Mouse (Mus musculus) megakaryocyte, embryonic 14.5 days (primary cell): Measurements from ENCODE around the gene Olfr1286. TPM values are rescaled to one million over a fixed set of nuclear protein-coding genes. Genes with fewer than 3 reads are reported as not detected.

Experiments used
- H3K27me3 ChIP-seq: replicated peaks from 2 replicates; pipeline ENCODE3; 2012; ENCODE audit warnings: inconsistent platforms
- H3K36me3 ChIP-seq: replicated peaks from 2 replicates; pipeline ENCODE3; 2012; ENCODE audit warnings: low read length, inconsistent platforms, mixed read lengths
- H3K4me1 ChIP-seq: 2 replicates; pipeline ENCODE4 v1.6.1; 2012; ENCODE audit warnings: inconsistent platforms
- H3K4me3 ChIP-seq: replicated peaks from 2 replicates; pipeline ENCODE3; 2012; ENCODE audit warnings: moderate library complexity, mild to moderate bottlenecking, inconsistent platforms
- H3K9me3 ChIP-seq: 2 replicates; pipeline ENCODE4 v1.6.1; 2012; ENCODE audit warnings: inconsistent platforms
- FLI1 ChIP-seq: IDR thresholded peaks from 2 replicates; pipeline ENCODE4 v1.6.1; 2012; ENCODE audit warnings: low read length, inconsistent platforms, mixed read lengths
- GATA1 ChIP-seq: IDR thresholded peaks from 3 replicates; pipeline ENCODE4 v1.6.1; 2012; ENCODE audit warnings: mixed read lengths, low read length, inconsistent platforms, borderline replicate concordance
- polyA plus RNA-seq: library from polyadenylated mRNA; stranded (reverse); fragments of >175 nt; gene quantifications from 2 replicates; pipeline ENCODE4 v1.2.3, GENCODE M21; 2012; ENCODE audit warnings: low replicate concordance; ENCODE audit not compliant: insufficient read depth

The Olfr1286 gene
- polyA plus RNA-seq = not detected in 2 replicates

DNA sequence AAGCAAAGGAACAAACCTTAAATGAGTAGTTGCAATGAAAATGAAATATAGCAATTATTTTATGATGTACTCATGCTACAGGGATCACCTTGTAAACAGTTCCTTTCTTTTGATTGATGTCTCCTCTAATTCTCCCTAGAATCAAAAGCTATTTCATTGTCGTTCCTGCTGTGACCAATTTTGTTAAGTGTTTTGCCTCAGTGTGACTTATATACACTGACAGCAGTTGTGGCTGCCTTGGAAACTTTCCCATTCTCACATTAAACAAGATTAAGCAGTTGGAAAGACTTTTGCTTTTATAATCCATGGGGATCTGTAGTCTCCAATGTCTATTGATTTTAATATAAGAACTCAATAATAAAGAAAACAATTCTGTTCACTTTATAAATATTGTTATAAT lies at the start of gene Olfr1286:
TSS of gene Olfr1286 (minus strand) at position 185 of the 400 bp plus-strand sequence.
- Histone ChIP-seq H3K9me3 (peaks cover 2% of the 10 kb centered on the region; the same call in 1 of the 2 replicates), H3K4me1 (no peaks in the 10 kb centered on the region), H3K27me3 (no peaks in the 10 kb centered on the region), H3K4me3 (no peak within 1 kb of the TSS), H3K36me3 (no peaks in the 10 kb centered on the region)
- TF ChIP-seq FLI1 (no peak), GATA1 (no peak)

DNA sequence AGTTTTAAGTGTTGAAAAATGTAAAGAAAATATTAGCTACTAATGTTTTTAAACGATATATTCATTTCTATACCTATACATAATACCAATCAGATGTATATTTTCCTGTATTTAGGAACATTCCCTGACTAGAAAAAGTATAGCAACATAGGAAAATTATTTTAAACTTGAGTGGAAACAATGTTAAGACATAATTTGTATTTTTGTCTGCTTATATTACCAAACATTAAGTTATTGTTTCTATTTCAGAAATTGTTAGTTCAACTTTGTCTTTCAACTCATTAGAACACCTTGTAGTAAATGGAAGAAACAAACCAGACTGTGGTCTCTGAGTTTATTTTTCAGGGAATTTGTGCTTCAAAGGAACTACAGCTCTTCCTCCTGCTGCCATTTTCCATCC lies 25.9 kb upstream of the Olfr1286 start, which contains the start of gene Olfr1287:
TSS of gene Olfr1287 (plus strand) at position 301 of the 400 bp plus-strand sequence.
- H3K9me3 ChIP-seq = no peaks in the 10 kb centered on the region
- H3K4me1 ChIP-seq = no peaks in the 10 kb centered on the region

DNA sequence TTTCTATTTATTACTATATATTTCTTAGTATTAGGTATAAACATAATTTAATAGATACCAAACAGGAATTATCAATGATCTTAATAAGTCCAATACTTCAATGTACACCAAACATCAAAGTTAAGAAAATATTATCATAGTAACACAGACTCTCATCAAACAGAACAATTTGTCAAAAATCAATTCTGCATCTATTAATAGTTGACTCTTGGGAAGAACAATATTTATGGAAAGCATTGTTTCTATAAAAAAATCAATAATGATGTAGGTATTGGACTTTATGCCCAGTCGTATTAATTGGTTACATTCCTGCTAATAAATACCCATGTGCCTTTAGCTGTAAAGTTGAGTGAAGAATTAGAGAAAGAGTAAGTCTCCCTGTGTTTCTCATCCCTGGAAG lies 47.7 kb downstream of the Olfr1286 start, which contains the start of gene Olfr1284:
TSS of gene Olfr1284 (plus strand) at position 301 of the 400 bp plus-strand sequence.
- no peaks in the 10 kb centered on the region for H3K4me1 ChIP-seq
- H3K9me3 ChIP-seq = 0 out of 2 replicates have a peak, but pooled peaks cover 3% of the 10 kb centered on the region
- no peaks in the 10 kb centered on the region for H3K36me3 ChIP-seq
- no peak within 1 kb of the TSS for H3K4me3 ChIP-seq
- TF ChIP-seq GATA1 (no peak), FLI1 (no peak)
- H3K27me3 ChIP-seq = no peaks in the 10 kb centered on the region

More for the DNA sequence above, 25.9 kb upstream of the Olfr1286 start, which contains the start of gene Olfr1287:
- Histone ChIP-seq H3K36me3 (no peaks in the 10 kb centered on the region), H3K27me3 (no peaks in the 10 kb centered on the region), H3K4me3 (no peak within 1 kb of the TSS)
- TF ChIP-seq GATA1 (no peak), FLI1 (no peak)

Other genes starting within 250 kb of the Olfr1286 start
- not detected in 2 replicates for gene 4930430A15Rik, start 193.5 kb downstream of the Olfr1286 start, polyA plus RNA-seq
- not detected in 2 replicates for gene Olfr1275, start 187.8 kb downstream of the Olfr1286 start, polyA plus RNA-seq
- 1.2 TPM in 1 of 2 replicates, not detected in the other for gene Olfr1276, start 168.6 kb downstream of the Olfr1286 start, polyA plus RNA-seq
- not detected in 2 replicates for gene Olfr1277, start 149.0 kb downstream of the Olfr1286 start, polyA plus RNA-seq
- gene Olfr1278, start 133.0 kb downstream of the Olfr1286 start, polyA plus RNA-seq = not detected in 2 replicates
- not detected in 2 replicates for gene Olfr1279, start 122.5 kb downstream of the Olfr1286 start, polyA plus RNA-seq
- not detected in 2 replicates for gene Olfr1280, start 109.1 kb downstream of the Olfr1286 start, polyA plus RNA-seq
- gene Olfr1281, start 96.6 kb downstream of the Olfr1286 start, polyA plus RNA-seq = not detected in 2 replicates
- not detected in 2 replicates for gene Olfr1282, start 87.0 kb downstream of the Olfr1286 start, polyA plus RNA-seq
- gene Olfr1283, start 56.3 kb downstream of the Olfr1286 start, polyA plus RNA-seq = not detected in 2 replicates
- not detected in 2 replicates for gene Olfr1284, start 47.6 kb downstream of the Olfr1286 start, polyA plus RNA-seq
- gene Olfr1287, start 26.0 kb upstream of the Olfr1286 start, polyA plus RNA-seq = not detected in 2 replicates
- not detected in 2 replicates for gene Olfr1288, start 51.0 kb upstream of the Olfr1286 start, polyA plus RNA-seq
- not detected in 2 replicates for gene Olfr1289, start 57.7 kb upstream of the Olfr1286 start, polyA plus RNA-seq
- not detected in 2 replicates for gene Olfr1290, start 70.7 kb upstream of the Olfr1286 start, polyA plus RNA-seq
- gene Olfr1291-ps1, start 74.1 kb upstream of the Olfr1286 start, polyA plus RNA-seq = not detected in 2 replicates
- not detected in 2 replicates for gene Olfr1293-ps, start 102.1 kb upstream of the Olfr1286 start, polyA plus RNA-seq
- not detected in 2 replicates for gene Olfr1294, start 117.2 kb upstream of the Olfr1286 start, polyA plus RNA-seq
- gene Olfr1295, start 146.6 kb upstream of the Olfr1286 start, polyA plus RNA-seq = not detected in 2 replicates
- not detected in 2 replicates for gene Olfr1297, start 203.4 kb upstream of the Olfr1286 start, polyA plus RNA-seq
- not detected in 2 replicates for gene Olfr1298, start 226.1 kb upstream of the Olfr1286 start, polyA plus RNA-seq
- gene Olfr1299, start 238.3 kb upstream of the Olfr1286 start, polyA plus RNA-seq = not detected in 2 replicates